Mouse (Mus musculus) heart, postnatal 36 days (tissue): ENCODE results near the gene Wdr62. TPM values are rescaled to one million over a fixed set of nuclear protein-coding genes. Genes with fewer than 3 reads are reported as not detected.

Experiments
- DNase-seq, 2 experiments: peaks; one replicate each; pipeline ENCODE4 v3.0.0; 2021 to 2022
- intact Hi-C: fragments of 180-260 bp; cut with DNase I; formaldehyde crosslinking; loops from one replicate; pipeline ENCODE4 v1.15.1; 2025
- total RNA-seq, 2 experiments: library from RNA; stranded (reverse); gene quantifications; 2 replicates each; pipeline ENCODE4 v1.2.3; 2021

Gene Wdr62
- total RNA-seq, 2 experiments from 2014 or later = 1.5 to 1.9 TPM

DNA sequence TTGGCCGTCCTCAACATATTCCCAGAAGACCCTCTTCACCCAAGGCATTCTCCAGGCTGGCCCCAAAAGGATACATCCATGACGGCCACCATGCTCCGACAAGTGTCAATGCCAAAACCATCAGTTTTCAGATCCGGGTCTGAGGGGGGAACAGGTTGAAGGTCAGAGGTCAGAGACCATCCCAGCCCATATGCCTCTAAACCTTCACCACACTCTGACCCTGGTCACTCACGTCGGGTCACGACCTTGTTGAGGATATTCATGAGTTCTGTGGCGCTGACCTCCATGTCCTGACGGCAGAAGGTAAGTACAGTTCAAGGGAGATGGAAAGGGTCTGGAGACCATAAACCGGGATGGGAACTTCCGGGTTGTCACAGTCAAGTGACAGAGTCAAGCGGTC, 88.1 kb downstream of the Wdr62 start:
- intact Hi-C loops = no loop called here
- no peak for DNase-seq

Other genes with a start within 250 kb of the Wdr62 start
- gene Zfp14, start 229.0 kb downstream of the Wdr62 start, total RNA-seq = 1 to 10 TPM; 2.4 to 2.7 TPM
- 1 to 10 TPM; 1.7 to 2.6 TPM for gene Zfp82, start 207.5 kb downstream of the Wdr62 start, total RNA-seq
- not detected for gene Gm26920, start 190.0 kb downstream of the Wdr62 start, total RNA-seq
- gene Zfp566, start 189.9 kb downstream of the Wdr62 start, total RNA-seq = 1 to 10 TPM; 1.8 to 2.7 TPM
- gene Zfp260, start 185.6 kb downstream of the Wdr62 start, total RNA-seq = 10 to 100 TPM; 30.9 to 35.3 TPM
- 1 to 10 TPM; 1.8 to 2.7 TPM for gene Zfp382, start 158.5 kb downstream of the Wdr62 start, total RNA-seq
- 10 to 100 TPM; 26.3 to 30.3 TPM for gene Zfp146, start 110.7 kb downstream of the Wdr62 start, total RNA-seq
- 1,000 to 10,000 TPM; 2,810 to 3,153 TPM for gene Cox7a1, start 96.3 kb downstream of the Wdr62 start, total RNA-seq
- gene Capns1, start 81.6 kb downstream of the Wdr62 start, total RNA-seq = 100 to 1,000 TPM; 289 to 298 TPM
- gene Polr2i, start 48.5 kb downstream of the Wdr62 start, total RNA-seq = 10 to 100 TPM; 52.3 to 59.5 TPM
- 10 to 100 TPM; 58.8 to 61.7 TPM for gene Tbcb, start 48.1 kb downstream of the Wdr62 start, total RNA-seq
- not detected for gene Ovol3, start 44.7 kb downstream of the Wdr62 start, total RNA-seq
- gene Thap8, start 325 bp downstream of the Wdr62 start, total RNA-seq = under 1 TPM; 0.22 to 0.35 TPM
- gene Clip3, start 11.3 kb upstream of the Wdr62 start, total RNA-seq = 10 to 100 TPM in 1 of 2 experiments, 1 to 10 TPM in 1; 6.0 to 11.4 TPM
- gene Alkbh6, start 28.3 kb upstream of the Wdr62 start, total RNA-seq = 10 to 100 TPM; 22.0 to 23.0 TPM
- gene Syne4, start 34.4 kb upstream of the Wdr62 start, total RNA-seq = 1 to 10 TPM in 1 of 2 experiments, under 1 TPM in 1; 0.81 to 1.3 TPM
- under 1 TPM; 0.65 to 0.78 TPM for gene E130208F15Rik, start 41.3 kb upstream of the Wdr62 start, total RNA-seq
- gene Sdhaf1, start 43.5 kb upstream of the Wdr62 start, total RNA-seq = 10 to 100 TPM; 12.0 to 12.5 TPM
- gene Lrfn3, start 82.4 kb upstream of the Wdr62 start, total RNA-seq = 1 to 10 TPM; 1.3 to 1.4 TPM
- 10 to 100 TPM; 22.1 to 22.4 TPM for gene Tyrobp, start 133.3 kb upstream of the Wdr62 start, total RNA-seq
- gene Hcst, start 139.4 kb upstream of the Wdr62 start, total RNA-seq = not detected
- gene Nfkbid, start 141.3 kb upstream of the Wdr62 start, total RNA-seq = under 1 TPM; 0.27 to 0.28 TPM
- 1 to 10 TPM; 2.7 to 3.1 TPM for gene Aplp1, start 165.1 kb upstream of the Wdr62 start, total RNA-seq
- gene Kirrel2, start 177.3 kb upstream of the Wdr62 start, total RNA-seq = not detected
- not detected for gene Nphs1, start 177.9 kb upstream of the Wdr62 start, total RNA-seq
- gene Prodh2, start 213.2 kb upstream of the Wdr62 start, total RNA-seq = not detected